Mouse (Mus musculus) stomach, embryonic 14.5 days (tissue): ENCODE data around the gene Ahsg. TPM values are rescaled to one million over a fixed set of nuclear protein-coding genes. Genes with fewer than 3 reads are reported as not detected.

Source experiments
- ATAC-seq: fragments of 200-750 bp; cut with Nextera tagmentation; 2 replicates; pipeline ENCODE4 v1.8.0; 2017; ENCODE audit warnings: low read depth, moderate TSS enrichment; ENCODE audit not compliant: insufficient number of reproducible peaks, insufficient read depth, low FRiP score
- H3K27ac ChIP-seq: fragments of 300-500 bp; sonication (generic); 2 replicates; pipeline ENCODE4 v1.5.1; 2014; ENCODE audit warnings: mild to moderate bottlenecking, low read length, moderate library complexity, mixed read lengths
- H3K27me3 ChIP-seq: fragments of 300-500 bp; sonication (generic); 2 replicates; pipeline ENCODE4 v1.6.1; 2014; ENCODE audit warnings: low read length, control low read depth, mixed read lengths; ENCODE audit not compliant: control insufficient read depth, insufficient read depth
- H3K36me3 ChIP-seq: fragments of 300-500 bp; sonication (generic); 2 replicates; pipeline ENCODE4 v1.6.1; 2014; ENCODE audit warnings: mild to moderate bottlenecking, control low read depth, low read length, moderate library complexity, mixed read lengths; ENCODE audit not compliant: control insufficient read depth, insufficient read depth
- H3K4me1 ChIP-seq: fragments of 300-500 bp; sonication (generic); 2 replicates; pipeline ENCODE4 v1.6.1; 2014; ENCODE audit warnings: low read length, control low read depth, mixed read lengths; ENCODE audit not compliant: control insufficient read depth, insufficient read depth
- H3K4me2 ChIP-seq: fragments of 300-500 bp; sonication (generic); replicated peaks from 2 replicates; pipeline ENCODE4 v1.6.1; 2014; ENCODE audit warnings: low read depth, low read length, control low read depth
- H3K4me3 ChIP-seq: fragments of 300-500 bp; sonication (generic); 2 replicates; pipeline ENCODE4 v1.5.1; 2014; ENCODE audit warnings: low read depth, low read length, control low read depth
- H3K9ac ChIP-seq: fragments of 300-500 bp; sonication (generic); replicated peaks from 2 replicates; pipeline ENCODE4 v1.6.1; 2014; ENCODE audit warnings: low read depth, mild to moderate bottlenecking, control low read depth, low read length, moderate library complexity, mixed read lengths
- H3K9me3 ChIP-seq: fragments of 300-500 bp; sonication (generic); 2 replicates; pipeline ENCODE4 v1.6.1; 2016; ENCODE audit warnings: low read depth, low read length, control low read depth; ENCODE audit not compliant: control insufficient read depth
- WGBS: fragments of 180-500 bp; shearing (Covaris S2); extraction: QIAGEN DNeasy Blood & Tissue Kit; methylation state at CpG from one replicate; pipeline ENCODE4 v1.1.7; 2014; 5-methylcytosine and 5-hydroxymethylcytosine counted together
- polyA plus RNA-seq: library from polyadenylated mRNA; unstranded; fragments of >200 nt; fragmentation: Nextera tagmentation; extraction: Ambion mirVana; gene quantifications from 2 replicates; pipeline ENCODE4 v1.2.1, GENCODE M21; 2014

The Ahsg gene
- 0.21 and 1.3 TPM in 2 replicates for polyA plus RNA-seq

- 80% methylated on average over 11 of the region's 11 CpGs for WGBS
- ATAC-seq = no peak
- no peaks in the 10 kb centered on the region for H3K27me3 ChIP-seq
- H3K9me3 ChIP-seq = no peaks in the 10 kb centered on the region
- H3K27ac ChIP-seq = no peak within 1 kb of the TSS
- no peaks in the 10 kb centered on the region for H3K4me1 ChIP-seq
- H3K4me2 ChIP-seq = no peak within 1 kb of the TSS
- no peaks in the 10 kb centered on the region for H3K36me3 ChIP-seq
- H3K9ac ChIP-seq = no peak within 1 kb of the TSS
- H3K4me3 ChIP-seq = no peak within 1 kb of the TSS
These were observed at the start of gene Ahsg for GRCm38 (mm10) chr16:22890683-22891510. TSS of gene Ahsg (plus strand) at chr16:22891277.

DNA sequence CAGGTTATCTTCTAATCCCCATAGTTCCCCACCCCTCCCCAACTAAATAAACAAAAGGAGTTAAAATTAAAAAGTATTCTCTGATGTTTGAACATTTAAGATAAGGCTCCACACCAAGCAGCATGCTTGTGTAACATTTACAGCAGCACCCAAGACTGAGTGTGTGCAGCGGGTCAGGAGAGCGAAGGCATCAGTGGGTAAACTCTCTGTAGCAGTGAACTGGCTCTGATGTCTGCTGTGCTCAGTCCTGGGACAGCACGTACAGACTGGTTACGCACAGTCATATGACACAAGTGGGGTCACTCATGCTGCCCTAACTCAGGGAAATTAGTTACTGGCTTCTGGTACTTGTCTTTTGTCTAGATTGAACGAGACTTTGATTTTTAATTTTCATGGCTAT lies 48.2 kb upstream of the Ahsg start:
- Histone ChIP-seq H3K36me3 (0 out of 2 replicates have a peak, but pooled peaks cover 4% of the 10 kb centered on the region), H3K4me1 (peaks cover 7% of the 10 kb centered on the region; the same call in 1 of the 2 replicates), H3K4me2 (no peak overlapping the region), H3K27me3 (no peaks in the 10 kb centered on the region), H3K27ac (no peak overlapping the region), H3K9me3 (no peaks in the 10 kb centered on the region), H3K4me3 (no peak overlapping the region), H3K9ac (no peak overlapping the region)
- peak; percentile 68; the same call in 1 of the 2 replicates for ATAC-seq
- WGBS = 75% methylated on average over 5 of the region's 5 CpGs

DNA sequence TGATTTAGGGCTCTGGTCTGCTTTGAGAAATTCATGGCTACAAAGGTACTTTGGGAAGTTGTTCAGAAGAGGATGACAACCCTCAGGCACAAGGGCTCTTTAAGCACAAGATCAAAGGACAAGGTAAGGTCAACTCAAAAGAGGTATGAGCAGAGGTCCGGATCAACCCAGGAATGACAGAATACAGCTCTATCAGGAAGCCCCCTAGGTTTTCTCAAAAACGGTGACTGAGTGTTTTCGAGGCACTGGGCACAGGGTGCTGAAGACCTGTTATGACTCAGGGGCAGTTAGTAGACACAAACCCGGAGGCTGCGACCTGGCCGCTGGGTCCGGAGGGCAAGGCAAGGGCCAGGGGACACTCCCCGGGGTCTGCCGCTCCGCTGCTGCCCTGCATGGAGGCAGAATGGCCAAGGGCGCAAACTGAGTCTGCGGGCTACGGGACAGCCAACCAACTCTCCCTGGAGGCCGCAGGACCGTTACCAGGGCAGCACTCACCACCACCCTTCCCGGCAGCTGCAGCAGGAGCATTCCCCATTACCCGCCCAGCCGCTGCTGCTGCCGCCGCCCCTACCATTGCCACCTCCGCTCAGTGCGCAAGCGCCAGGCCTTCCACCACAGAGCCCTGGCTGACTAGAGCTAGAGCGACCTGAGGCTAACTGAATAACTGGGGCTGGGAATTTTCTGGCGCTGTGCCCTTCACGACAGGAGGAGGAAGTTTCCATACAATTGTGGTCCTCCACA lies 46.8 kb upstream of the Ahsg start:
- H3K36me3 ChIP-seq = 0 out of 2 replicates have a peak, but pooled peaks cover 4% of the 10 kb centered on the region
- peak overlapping the region; percentile 77 for H3K9ac ChIP-seq
- H3K27me3 ChIP-seq = no peaks in the 10 kb centered on the region
- no peak overlapping the region for H3K27ac ChIP-seq
- H3K4me2 ChIP-seq = peak overlapping the region; percentile 94
- 4% methylated on average over 26 of the region's 26 CpGs for WGBS
- ATAC-seq = peak; percentile 93
- H3K4me3 ChIP-seq = peak overlapping the region; percentile 48
- H3K9me3 ChIP-seq = no peaks in the 10 kb centered on the region
- H3K4me1 ChIP-seq = peaks cover 7% of the 10 kb centered on the region; the same call in 1 of the 2 replicates

- WGBS = 67% methylated on average over 5 of the region's 5 CpGs
- Histone ChIP-seq H3K4me3 (peak overlapping the region; percentile 48), H3K9ac (0 out of 2 replicates have a peak overlapping the region, but pooled peaks have one; percentile 77), H3K4me2 (peak overlapping the region; percentile 94), H3K9me3 (no peaks in the 10 kb centered on the region), H3K36me3 (0 out of 2 replicates have a peak, but pooled peaks cover 4% of the 10 kb centered on the region), H3K27me3 (no peaks in the 10 kb centered on the region), H3K4me1 (peaks cover 7% of the 10 kb centered on the region; the same call in 1 of the 2 replicates), H3K27ac (no peak overlapping the region)
- no peak for ATAC-seq
These were observed 46.2 kb upstream of the Ahsg start for GRCm38 (mm10) chr16:22844834-22845233.

- Histone ChIP-seq H3K4me1 (peaks cover 7% of the 10 kb centered on the region; the same call in 1 of the 2 replicates), H3K27me3 (no peaks in the 10 kb centered on the region), H3K27ac (no peak overlapping the region), H3K9me3 (no peaks in the 10 kb centered on the region), H3K4me2 (no peak overlapping the region), H3K4me3 (no peak overlapping the region), H3K36me3 (no peaks in the 10 kb centered on the region), H3K9ac (no peak overlapping the region)
- no peak for ATAC-seq
- WGBS = 85% methylated on average over 4 of the region's 4 CpGs
These were observed 45.6 kb upstream of the Ahsg start for GRCm38 (mm10) chr16:22845481-22845880.

DNA sequence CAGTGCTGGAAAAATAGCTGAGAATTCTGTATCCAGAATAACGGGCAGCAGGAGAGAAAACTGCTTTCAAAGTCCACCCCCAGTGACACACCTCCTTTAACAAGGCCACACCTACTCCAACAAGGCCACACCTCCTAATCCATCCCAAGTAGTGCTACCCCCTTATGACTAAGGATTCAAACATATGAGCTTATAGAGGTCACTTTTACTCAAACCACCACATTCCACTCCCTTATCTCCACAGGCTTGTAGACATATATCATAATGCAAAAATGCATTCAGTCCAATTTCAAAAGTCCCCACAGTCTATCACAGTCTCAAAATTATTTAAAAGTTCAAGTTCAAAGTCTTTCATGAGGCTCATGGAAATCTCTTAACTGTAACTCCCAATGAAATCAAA lies 43.4 kb upstream of the Ahsg start:
- no peak for ATAC-seq
- H3K4me3 ChIP-seq = no peak overlapping the region
- H3K27ac ChIP-seq = no peak overlapping the region
- H3K9ac ChIP-seq = no peak overlapping the region
- no peaks in the 10 kb centered on the region for H3K27me3 ChIP-seq
- no peak overlapping the region for H3K4me2 ChIP-seq
- H3K9me3 ChIP-seq = no peaks in the 10 kb centered on the region
- peaks cover 7% of the 10 kb centered on the region; the same call in 1 of the 2 replicates for H3K4me1 ChIP-seq
- H3K36me3 ChIP-seq = no peaks in the 10 kb centered on the region
- 86% methylated on average over 1 of the region's 1 CpGs for WGBS

DNA sequence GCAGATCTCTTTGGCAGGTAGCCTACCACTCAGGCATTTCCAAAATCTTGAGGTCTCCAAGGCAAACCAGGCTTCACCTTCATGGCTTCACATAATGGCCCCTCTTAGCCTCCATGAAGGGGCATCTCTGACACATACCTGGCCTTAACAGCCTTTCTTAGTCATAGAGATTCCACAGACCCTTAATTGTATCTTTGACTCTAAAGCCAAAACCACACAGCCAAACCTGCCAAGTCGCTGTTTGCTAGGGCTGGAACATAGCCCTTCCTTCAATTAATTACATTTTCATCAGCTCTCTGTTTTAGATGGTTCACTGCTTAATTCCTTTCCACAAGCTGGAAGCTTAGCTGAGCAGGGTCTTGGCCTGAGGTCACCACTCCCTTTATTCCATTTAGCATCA lies 42.7 kb upstream of the Ahsg start:
- H3K9ac ChIP-seq = no peak overlapping the region
- H3K27ac ChIP-seq = no peak overlapping the region
- H3K4me1 ChIP-seq = peaks cover 7% of the 10 kb centered on the region; the same call in 1 of the 2 replicates
- H3K4me3 ChIP-seq = no peak overlapping the region
- H3K27me3 ChIP-seq = no peaks in the 10 kb centered on the region
- H3K9me3 ChIP-seq = no peaks in the 10 kb centered on the region
- no peak for ATAC-seq
- no peaks in the 10 kb centered on the region for H3K36me3 ChIP-seq
- 80% methylated on average over 1 of the region's 1 CpGs for WGBS
- H3K4me2 ChIP-seq = no peak overlapping the region

- no peak overlapping the region for H3K4me2 ChIP-seq
- no peak for ATAC-seq
- no peak overlapping the region for H3K27ac ChIP-seq
- no peak overlapping the region for H3K4me3 ChIP-seq
- H3K9ac ChIP-seq = no peak overlapping the region
- no peaks in the 10 kb centered on the region for H3K36me3 ChIP-seq
- no peaks in the 10 kb centered on the region for H3K9me3 ChIP-seq
- no peaks in the 10 kb centered on the region for H3K27me3 ChIP-seq
- peaks cover 4% of the 10 kb centered on the region; the same call in 1 of the 2 replicates for H3K4me1 ChIP-seq
- whole genome bisulfite sequencing = 91% methylated on average over 4 of the region's 4 CpGs
These were observed 38.4 kb upstream of the Ahsg start for GRCm38 (mm10) chr16:22852709-22853108.
